Mouse (Mus musculus) embryonic facial prominence, embryonic 15.5 days (tissue): ENCODE data around the gene Chka. TPM values are rescaled to one million over a fixed set of nuclear protein-coding genes. Genes with fewer than 3 reads are reported as not detected.

Experiments
- ATAC-seq: fragments of 200-750 bp; cut with Nextera tagmentation; 2 replicates; pipeline ENCODE4 v1.8.0; 2017; ENCODE audit warnings: low read depth, moderate TSS enrichment; ENCODE audit not compliant: insufficient number of reproducible peaks, low FRiP score, low TSS enrichment
- H3K27ac ChIP-seq: fragments of 300-500 bp; sonication (generic); replicated peaks from 2 replicates; pipeline ENCODE4 v1.5.1; 2015; ENCODE audit warnings: mild to moderate bottlenecking, inconsistent platforms
- H3K27me3 ChIP-seq: fragments of 300-500 bp; sonication (generic); 2 replicates; pipeline ENCODE4 v1.6.1; 2015; ENCODE audit warnings: inconsistent platforms
- H3K36me3 ChIP-seq: fragments of 300-500 bp; sonication (generic); 2 replicates; pipeline ENCODE4 v1.6.1; 2015; ENCODE audit warnings: mild to moderate bottlenecking, inconsistent platforms
- H3K4me1 ChIP-seq: fragments of 300-500 bp; sonication (generic); 2 replicates; pipeline ENCODE4 v1.6.1; 2015; ENCODE audit warnings: inconsistent platforms
- H3K4me2 ChIP-seq: fragments of 300-500 bp; sonication (generic); replicated peaks from 2 replicates; pipeline ENCODE4 v1.6.1; 2015; ENCODE audit warnings: mild to moderate bottlenecking, inconsistent platforms
- H3K4me3 ChIP-seq: fragments of 300-500 bp; sonication (generic); replicated peaks from 2 replicates; pipeline ENCODE4 v1.5.1; 2015; ENCODE audit warnings: mild to moderate bottlenecking, inconsistent platforms
- H3K9ac ChIP-seq: fragments of 300-500 bp; sonication (generic); 2 replicates; pipeline ENCODE4 v1.6.1; 2015; ENCODE audit warnings: inconsistent platforms
- H3K9me3 ChIP-seq: fragments of 300-500 bp; sonication (generic); replicated peaks from 2 replicates; pipeline ENCODE4 v1.6.1; 2016; ENCODE audit warnings: inconsistent platforms
- WGBS: fragments of 180-500 bp; shearing (Covaris S2); methylation state at CpG from one replicate; pipeline ENCODE4 v1.1.7; 2015; 5-methylcytosine and 5-hydroxymethylcytosine counted together
- polyA plus RNA-seq: library from polyadenylated mRNA; unstranded; fragments of >200 nt; fragmentation: Nextera tagmentation; extraction: Ambion mirVana; gene quantifications from 2 replicates; pipeline ENCODE4 v1.2.1, GENCODE M21; 2015

Chka gene
- polyA plus RNA-seq, 1 experiment from 2014 or later = 44.3 TPM

GRCm38 (mm10) chr19:3836791-3837190 is 14.8 kb upstream of the Chka start:
- 89% methylated on average over 9 of the region's 9 CpGs for whole genome bisulfite sequencing
- ATAC-seq = no peak

GRCm38 (mm10) chr19:3838931-3839330 is 12.6 kb upstream of the Chka start:
- no peak for ATAC-seq
- Histone ChIP-seq H3K27ac (no peak overlapping the region), H3K9me3 (no peaks in the 10 kb centered on the region), H3K9ac (no peak overlapping the region), H3K4me3 (no peak overlapping the region), H3K36me3 (no peaks in the 10 kb centered on the region), H3K4me1 (no peaks in the 10 kb centered on the region), H3K4me2 (no peak overlapping the region), H3K27me3 (no peaks in the 10 kb centered on the region)
- 58% methylated on average over 3 of the region's 3 CpGs for WGBS

More at GRCm38 (mm10) chr19:3836791-3837190, 14.8 kb upstream of the Chka start:
- H3K4me2 ChIP-seq = no peak overlapping the region
- H3K27me3 ChIP-seq = no peaks in the 10 kb centered on the region
- no peak overlapping the region for H3K9ac ChIP-seq
- H3K9me3 ChIP-seq = no peaks in the 10 kb centered on the region
- no peak overlapping the region for H3K27ac ChIP-seq
- H3K36me3 ChIP-seq = no peaks in the 10 kb centered on the region
- H3K4me3 ChIP-seq = no peak overlapping the region
- no peaks in the 10 kb centered on the region for H3K4me1 ChIP-seq

DNA sequence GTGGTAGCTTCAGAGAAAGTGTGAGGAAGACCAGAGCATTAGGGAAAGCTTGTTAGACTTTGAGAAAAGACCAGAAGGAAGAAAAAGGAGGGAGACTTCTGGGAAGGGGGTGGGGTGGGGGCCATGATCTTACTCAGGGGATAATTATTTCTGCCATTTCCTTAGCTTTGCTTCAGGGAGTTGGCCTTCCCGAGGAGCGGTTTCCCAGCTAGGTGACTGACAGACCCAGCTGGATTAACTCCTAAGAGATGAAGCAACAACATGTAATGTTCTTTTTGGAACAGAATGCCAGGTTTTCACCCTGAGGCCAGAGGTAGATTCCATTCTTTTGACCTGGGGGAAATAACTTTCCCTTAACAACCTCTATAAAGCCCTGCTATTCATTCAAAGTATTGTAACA is 11.9 kb upstream of the Chka start:
- Histone ChIP-seq H3K9me3 (no peaks in the 10 kb centered on the region), H3K4me2 (no peak overlapping the region), H3K27me3 (no peaks in the 10 kb centered on the region), H3K36me3 (no peaks in the 10 kb centered on the region), H3K4me3 (no peak overlapping the region), H3K27ac (peak overlapping the region; percentile 18; the same call in 1 of the 2 replicates), H3K4me1 (no peaks in the 10 kb centered on the region), H3K9ac (no peak overlapping the region)
- ATAC-seq = no peak
- WGBS = 20% methylated on average over 2 of the region's 2 CpGs

- Histone ChIP-seq H3K9ac (no peak overlapping the region), H3K27ac (peak overlapping the region; percentile 18; the same call in 1 of the 2 replicates), H3K4me1 (no peaks in the 10 kb centered on the region), H3K4me2 (no peak overlapping the region), H3K4me3 (no peak overlapping the region), H3K27me3 (no peaks in the 10 kb centered on the region), H3K9me3 (no peaks in the 10 kb centered on the region), H3K36me3 (no peaks in the 10 kb centered on the region)
- no peak for ATAC-seq
- 44% methylated on average over 5 of the region's 5 CpGs for WGBS
Measured at GRCm38 (mm10) chr19:3840214-3840651, 11.3 kb upstream of the Chka start.

DNA sequence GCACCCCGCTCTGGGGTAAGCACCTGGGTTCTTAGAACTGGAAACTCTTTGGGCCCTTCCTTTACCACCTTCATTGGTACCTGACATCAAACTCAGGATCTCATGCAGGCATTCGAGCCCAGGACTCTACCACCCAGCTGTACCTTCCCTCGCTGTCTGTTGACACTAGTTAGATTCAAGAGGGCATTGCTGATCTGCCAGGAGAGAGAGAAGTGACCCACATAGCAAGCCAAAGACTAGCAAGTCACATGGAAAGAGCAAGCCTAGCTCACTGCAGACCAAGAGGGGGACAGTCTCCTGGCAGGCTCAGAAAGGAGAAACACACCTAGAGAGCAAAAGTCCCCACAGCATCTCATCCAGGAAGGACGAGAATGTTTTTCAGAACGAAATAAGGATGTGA is 10.9 kb upstream of the Chka start:
- WGBS = 77% methylated on average over 5 of the region's 5 CpGs
- Histone ChIP-seq H3K4me3 (no peak overlapping the region), H3K27ac (no peak overlapping the region), H3K4me2 (no peak overlapping the region), H3K9me3 (no peaks in the 10 kb centered on the region), H3K4me1 (no peaks in the 10 kb centered on the region), H3K27me3 (no peaks in the 10 kb centered on the region), H3K36me3 (no peaks in the 10 kb centered on the region), H3K9ac (no peak overlapping the region)
- ATAC-seq = no peak

DNA sequence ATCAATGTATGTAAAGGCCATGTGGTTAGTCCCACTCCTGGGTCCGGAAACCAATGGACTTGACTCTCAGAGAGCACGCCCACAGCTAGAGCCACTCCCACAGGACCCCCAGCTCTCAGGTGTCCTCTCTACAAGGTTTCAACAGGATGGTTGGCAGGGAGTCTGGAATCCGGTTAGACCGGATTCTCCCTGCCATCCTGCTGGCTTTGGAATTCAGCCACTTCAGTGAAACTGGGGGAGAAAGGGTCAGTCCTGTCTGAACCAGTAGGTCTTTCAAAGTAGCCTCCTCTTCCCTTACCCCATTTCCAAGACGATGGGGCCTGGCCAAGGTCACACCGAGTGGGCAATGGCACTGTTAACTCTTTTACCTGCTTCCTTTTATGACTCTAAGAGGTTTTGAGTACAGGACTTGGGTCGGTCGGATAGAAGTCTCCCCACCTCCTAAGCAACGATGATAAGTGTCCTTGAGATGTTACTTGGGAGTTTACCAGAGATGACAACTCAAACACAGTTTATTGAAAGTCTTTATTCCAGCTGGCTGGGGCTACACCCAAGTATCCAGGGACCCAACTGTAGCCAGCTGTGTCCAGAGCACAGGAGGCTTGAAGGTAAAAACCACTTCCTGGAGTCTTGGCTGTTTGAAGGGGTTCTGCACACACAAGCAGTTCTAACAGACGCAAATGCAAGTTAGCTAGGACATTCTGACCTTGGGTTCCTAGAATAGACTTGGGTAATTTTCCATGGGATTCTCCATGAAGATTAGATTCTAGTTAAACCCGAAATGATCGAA is 9.0 kb upstream of the Chka start:
- 41% methylated on average over 12 of the region's 12 CpGs for WGBS
- no peak overlapping the region for H3K4me3 ChIP-seq
- no peaks in the 10 kb centered on the region for H3K9me3 ChIP-seq
- H3K36me3 ChIP-seq = no peaks in the 10 kb centered on the region
- H3K27ac ChIP-seq = no peak overlapping the region
- no peak overlapping the region for H3K9ac ChIP-seq
- no peaks in the 10 kb centered on the region for H3K4me1 ChIP-seq
- no peaks in the 10 kb centered on the region for H3K27me3 ChIP-seq
- no peak overlapping the region for H3K4me2 ChIP-seq
- peak; percentile 54; the same call in 1 of the 2 replicates for ATAC-seq

DNA sequence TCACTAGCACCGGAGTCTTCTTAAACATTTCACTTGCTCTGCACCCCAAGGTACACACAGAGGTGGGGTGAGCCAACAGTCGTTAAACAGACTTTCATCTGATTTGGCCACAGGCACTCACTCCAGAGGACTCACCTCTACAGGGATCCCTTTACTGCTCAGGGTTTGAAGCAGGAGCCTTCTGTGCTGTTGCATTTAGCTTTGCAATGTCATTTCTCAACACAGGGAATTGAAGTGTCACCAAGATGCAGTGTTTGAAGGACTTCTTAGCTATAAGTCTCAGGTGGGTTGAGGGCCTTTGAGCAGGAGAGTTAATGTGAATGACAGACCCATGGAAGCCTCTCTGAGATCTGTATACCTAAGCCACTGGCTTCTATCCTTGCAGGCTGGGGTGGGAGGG is 7.9 kb upstream of the Chka start:
- no peaks in the 10 kb centered on the region for H3K27me3 ChIP-seq
- 70% methylated on average over 2 of the region's 2 CpGs for WGBS
- no peak overlapping the region for H3K27ac ChIP-seq
- H3K4me3 ChIP-seq = no peak overlapping the region
- H3K9me3 ChIP-seq = no peaks in the 10 kb centered on the region
- H3K9ac ChIP-seq = no peak overlapping the region
- no peak overlapping the region for H3K4me2 ChIP-seq
- no peak for ATAC-seq
- H3K36me3 ChIP-seq = no peaks in the 10 kb centered on the region
- no peaks in the 10 kb centered on the region for H3K4me1 ChIP-seq

DNA sequence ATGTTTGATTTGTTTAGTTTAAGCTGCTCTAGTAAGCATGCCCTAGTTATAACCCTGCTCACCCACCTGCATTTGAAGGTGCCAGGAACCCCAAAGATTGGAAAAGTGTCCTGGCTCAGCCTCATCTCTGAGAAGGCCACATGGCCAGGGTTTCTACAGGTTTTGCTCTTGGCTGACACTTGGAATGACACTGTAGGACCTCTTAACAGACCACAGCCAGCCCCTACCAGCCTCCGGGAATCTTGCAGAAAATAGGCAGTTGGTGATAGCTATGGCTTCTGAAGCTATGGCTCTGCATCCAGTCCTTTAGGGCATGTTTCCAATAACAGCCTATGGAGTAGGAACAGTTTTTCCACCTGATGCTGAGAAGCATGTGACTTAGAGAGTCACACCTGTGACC is 6.7 kb upstream of the Chka start:
- Histone ChIP-seq H3K4me3 (no peak overlapping the region), H3K27ac (no peak overlapping the region), H3K4me1 (no peaks in the 10 kb centered on the region), H3K36me3 (no peaks in the 10 kb centered on the region), H3K9ac (no peak overlapping the region), H3K4me2 (no peak overlapping the region), H3K27me3 (no peaks in the 10 kb centered on the region), H3K9me3 (no peaks in the 10 kb centered on the region)
- 90% methylated on average over 1 of the region's 1 CpGs for WGBS
- no peak for ATAC-seq

- no peaks in the 10 kb centered on the region for H3K4me1 ChIP-seq
- no peak overlapping the region for H3K27ac ChIP-seq
- H3K9ac ChIP-seq = no peak overlapping the region
- no peaks in the 10 kb centered on the region for H3K27me3 ChIP-seq
- H3K4me2 ChIP-seq = no peak overlapping the region
- ATAC-seq = no peak
- no peak overlapping the region for H3K4me3 ChIP-seq
- no peaks in the 10 kb centered on the region for H3K9me3 ChIP-seq
- no peaks in the 10 kb centered on the region for H3K36me3 ChIP-seq
- 86% methylated on average over 11 of the region's 11 CpGs for WGBS
Measured at GRCm38 (mm10) chr19:3845339-3845738, 6.2 kb upstream of the Chka start.

- Histone ChIP-seq H3K36me3 (no peaks in the 10 kb centered on the region), H3K4me2 (no peak overlapping the region), H3K27me3 (no peaks in the 10 kb centered on the region), H3K9me3 (no peaks in the 10 kb centered on the region), H3K9ac (no peak overlapping the region), H3K4me1 (peaks cover 4% of the 10 kb centered on the region), H3K27ac (no peak overlapping the region), H3K4me3 (no peak overlapping the region)
- no peak for ATAC-seq
- WGBS = 37% methylated on average over 1 of the region's 1 CpGs
Measured at GRCm38 (mm10) chr19:3845803-3846406, 5.7 kb upstream of the Chka start.

- Histone ChIP-seq H3K36me3 (no peaks in the 10 kb centered on the region), H3K4me3 (no peak overlapping the region), H3K27me3 (no peaks in the 10 kb centered on the region), H3K4me1 (peaks cover 10% of the 10 kb centered on the region), H3K27ac (no peak overlapping the region), H3K9ac (no peak overlapping the region), H3K4me2 (no peak overlapping the region), H3K9me3 (no peaks in the 10 kb centered on the region)
- WGBS = 80% methylated on average over 10 of the region's 10 CpGs
- no peak for ATAC-seq
Measured at GRCm38 (mm10) chr19:3846676-3847604, 4.6 kb upstream of the Chka start.
